ENCODE assay signal across 29 mouse cellular contexts in the genomic region with DNA sequence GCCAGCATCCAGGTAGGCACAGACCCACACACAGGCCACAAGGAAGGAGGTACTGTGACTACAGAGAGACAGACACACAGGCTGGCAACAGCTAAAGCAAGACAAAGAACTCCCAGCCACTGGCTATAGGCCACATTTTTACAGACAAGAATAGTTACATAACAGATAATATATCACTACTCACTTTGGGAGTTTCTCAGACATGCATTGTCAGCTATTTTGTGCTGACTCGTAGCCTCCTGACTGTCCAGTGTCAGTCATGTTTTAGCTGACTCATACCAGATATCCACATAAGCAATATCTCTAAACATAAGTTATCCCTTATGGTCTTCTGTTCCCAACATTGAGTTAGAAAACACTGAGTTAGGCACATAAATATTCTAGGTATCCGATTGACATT. TPM values are rescaled to one million over a fixed set of nuclear protein-coding genes. Genes with fewer than 3 reads are reported as not detected.
"Had no signal": no experiment of that assay in that cellular context is flagged by ENCODE, and none has a peak within 500 bp of the region (broad histone marks: within the 10 kb centered on the region; RNA-seq: fewer than 3 reads in every experiment).

No protein-coding gene starts in this region.

- H3K9ac ChIP-seq: intestine, embryonic 15.5 days; kidney, embryonic 15.5 days; limb, embryonic 13.5 days; liver, embryonic 12.5 days; liver, embryonic 15.5 days; neural tube, embryonic 12.5 days; neural tube, embryonic 15.5 days had no signal

- H3K27me3 ChIP-seq: intestine, embryonic 15.5 days; kidney, embryonic 15.5 days; limb, embryonic 13.5 days; liver, embryonic 12.5 days; liver, embryonic 15.5 days; neural tube, embryonic 12.5 days; neural tube, embryonic 15.5 days had no signal

- ATAC-seq: intestine, embryonic 15.5 days; liver, embryonic 12.5 days had no signal

- H3K4me2 ChIP-seq: intestine, embryonic 15.5 days; kidney, embryonic 15.5 days; limb, embryonic 13.5 days; liver, embryonic 12.5 days; liver, embryonic 15.5 days; midbrain, embryonic 11.5 days; neural tube, embryonic 12.5 days; neural tube, embryonic 15.5 days had no signal

- H3K4me1 ChIP-seq: intestine, embryonic 15.5 days; kidney, embryonic 15.5 days; limb, embryonic 10.5 days; limb, embryonic 13.5 days; liver, embryonic 12.5 days; liver, embryonic 15.5 days; neural tube, embryonic 12.5 days; neural tube, embryonic 15.5 days had no signal

- H3K36me3 ChIP-seq: intestine, embryonic 15.5 days; kidney, embryonic 15.5 days; limb, embryonic 10.5 days; limb, embryonic 13.5 days; liver, embryonic 12.5 days; liver, embryonic 15.5 days; neural tube, embryonic 12.5 days; neural tube, embryonic 15.5 days had no signal

- DNase-seq: kidney, adult 11 months; kidney, adult 8-10 months; kidney, postnatal 10 days; kidney, postnatal 36 days; liver; lung, adult 18-20 months; lung, postnatal 10 days; midbrain, embryonic 14.5 days; right cerebral cortex, adult 18-20 months; right cerebral cortex, postnatal 14 days; right cerebral cortex, postnatal 4 days; thymus, postnatal 25 days had no signal

- H3K9me3 ChIP-seq: intestine, embryonic 15.5 days; kidney, embryonic 15.5 days; limb, embryonic 10.5 days; limb, embryonic 13.5 days; liver, embryonic 12.5 days; liver, embryonic 15.5 days; neural tube, embryonic 12.5 days; neural tube, embryonic 15.5 days had no signal

- H3K4me3 ChIP-seq: intestine, embryonic 15.5 days; kidney, embryonic 15.5 days; limb, embryonic 10.5 days; limb, embryonic 13.5 days; liver, embryonic 12.5 days; liver, embryonic 15.5 days; neural tube, embryonic 12.5 days; neural tube, embryonic 15.5 days had no signal

- H3K27ac ChIP-seq: intestine, embryonic 15.5 days; kidney, embryonic 15.5 days; limb, embryonic 10.5 days; limb, embryonic 13.5 days; liver, embryonic 12.5 days; liver, embryonic 15.5 days; neural tube, embryonic 12.5 days; neural tube, embryonic 15.5 days; stomach, postnatal 0 days had no signal

RNA-seq across cellular contexts. Expression of gene Olfr368, which starts 7.0 kb away (rescaled TPM):
- total RNA-seq: layer of hippocampus, adult 8-10 months; layer of hippocampus, postnatal 14 days; left cerebral cortex, adult 18-20 months; left cerebral cortex, postnatal 25 days; megakaryocyte-erythroid progenitor cell, adult 5-6 weeks had no signal
- polyA plus RNA-seq: intestine, embryonic 15.5 days; kidney, embryonic 15.5 days; limb, embryonic 10.5 days; limb, embryonic 13.5 days; liver, embryonic 12.5 days; liver, embryonic 15.5 days; midbrain, embryonic 11.5 days; midbrain, embryonic 14.5 days; neural tube, embryonic 12.5 days; neural tube, embryonic 15.5 days; stomach, embryonic 14.5 days; stomach, postnatal 0 days; thymus, postnatal 0 days had no signal
